Mouse (Mus musculus): ENCODE data around the gene Fank1. TPM values are rescaled to one million over a fixed set of nuclear protein-coding genes. Genes with fewer than 3 reads are reported as not detected.
A peak's percentile ranks its signal among the peaks of the same experiment; 100 is the strongest.

Fank1 gene
- polyA plus RNA-seq, 1 experiment = 0.47 TPM

DNA sequence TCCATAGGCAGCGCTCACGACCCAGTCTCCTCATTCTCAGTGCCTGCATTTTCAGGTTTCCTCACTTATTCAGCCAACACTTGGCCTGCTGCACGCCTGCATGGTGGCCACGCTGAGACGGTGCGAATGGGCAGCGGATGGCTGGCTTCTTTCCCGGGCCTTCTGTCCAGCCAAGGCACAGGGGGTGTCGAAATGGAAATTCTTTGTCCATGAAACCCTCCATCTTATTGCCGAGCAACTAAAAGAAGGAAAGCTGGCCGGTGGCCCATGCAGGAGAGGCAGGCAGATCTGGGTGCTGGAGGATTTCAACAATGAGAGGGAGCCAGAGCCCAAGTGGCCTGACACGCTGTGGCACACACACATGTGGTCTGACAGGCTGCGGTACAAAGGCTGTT, 10.8 kb upstream of the Fank1 start:
- peaks cover 7% of the 10 kb centered on the region for H3K79me2 ChIP-seq (ENCODE audit: control insufficient read depth, insufficient read depth)
- no peak overlapping the region for H3ac ChIP-seq (ENCODE audit: control insufficient read depth, insufficient read length, low read depth)
- H3K36me3 ChIP-seq (ENCODE audit: control insufficient read depth, insufficient read depth) = peaks cover 6% of the 10 kb centered on the region
- H3K27me3 ChIP-seq (ENCODE audit: control insufficient read depth, insufficient read depth, insufficient read length) = no peaks in the 10 kb centered on the region
- no peaks in the 10 kb centered on the region for H3K79me3 ChIP-seq (ENCODE audit: low read depth)
- H3K4me3 ChIP-seq (ENCODE audit: insufficient read depth, poor library complexity, severe bottlenecking) = no peak overlapping the region
- TF ChIP-seq USF1 (IDR thresholded peaks at IDR 0.05; ENCODE audit: low read depth) (no peak), FOSL1 (IDR thresholded peaks at IDR 0.05; ENCODE audit: insufficient read depth, low read length, poor library complexity, severe bottlenecking) (no peak), CTCF (IDR thresholded peaks at IDR 0.05; ENCODE audit: control insufficient read depth, insufficient read depth, insufficient read length) (no peak), MAX (IDR thresholded peaks at IDR 0.05) (no peak), CEBPB (IDR thresholded peaks at IDR 0.05; ENCODE audit: low read depth) (no peak), MYOG (IDR thresholded peaks at IDR 0.05; ENCODE audit: control insufficient read depth, extremely low read depth, insufficient read length) (no peak), MYOD1 (IDR thresholded peaks at IDR 0.05; ENCODE audit: control insufficient read depth, insufficient read length, low read depth) (no peak)

DNA sequence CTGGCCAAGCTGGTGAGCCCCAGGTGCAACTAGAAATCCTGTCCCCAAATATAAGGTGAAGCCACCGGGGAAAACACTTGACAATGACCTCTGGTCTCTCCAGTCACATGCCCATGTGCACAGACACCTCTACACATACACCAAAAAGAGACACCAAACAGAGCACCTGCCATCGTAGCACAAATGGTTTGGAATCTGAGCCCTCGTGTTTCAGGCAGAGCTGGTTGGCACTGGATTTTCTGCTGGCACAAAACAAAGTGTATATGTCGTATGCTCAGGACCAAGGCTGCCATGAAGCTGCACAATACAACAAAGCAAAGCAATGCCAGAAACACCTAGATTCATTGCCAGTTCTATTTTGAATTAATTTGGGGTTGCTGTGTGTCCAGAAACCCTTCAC, 8.6 kb upstream of the Fank1 start:
- Histone ChIP-seq H3ac (ENCODE audit: control insufficient read depth, insufficient read length, low read depth) (no peak overlapping the region), H3K4me3 (ENCODE audit: insufficient read depth, poor library complexity, severe bottlenecking) (no peak overlapping the region), H3K27me3 (ENCODE audit: control insufficient read depth, insufficient read depth, insufficient read length) (no peaks in the 10 kb centered on the region), H3K36me3 (ENCODE audit: control insufficient read depth, insufficient read depth) (peaks cover 6% of the 10 kb centered on the region), H3K79me3 (ENCODE audit: low read depth) (no peaks in the 10 kb centered on the region), H3K79me2 (ENCODE audit: control insufficient read depth, insufficient read depth) (peaks cover 18% of the 10 kb centered on the region)
- TF ChIP-seq CEBPB (IDR thresholded peaks at IDR 0.05; ENCODE audit: low read depth) = no peak
- TF ChIP-seq USF1 (IDR thresholded peaks at IDR 0.05; ENCODE audit: low read depth) = no peak
- TF ChIP-seq FOSL1 (IDR thresholded peaks at IDR 0.05; ENCODE audit: insufficient read depth, low read length, poor library complexity, severe bottlenecking) = no peak
- TF ChIP-seq MAX (IDR thresholded peaks at IDR 0.05) = no peak
- no peak for TF ChIP-seq MYOD1 (IDR thresholded peaks at IDR 0.05; ENCODE audit: control insufficient read depth, insufficient read length, low read depth)
- TF ChIP-seq MYOG (IDR thresholded peaks at IDR 0.05; ENCODE audit: control insufficient read depth, extremely low read depth, insufficient read length) = no peak
- TF ChIP-seq CTCF (IDR thresholded peaks at IDR 0.05; ENCODE audit: control insufficient read depth, insufficient read depth, insufficient read length) = no peak

DNA sequence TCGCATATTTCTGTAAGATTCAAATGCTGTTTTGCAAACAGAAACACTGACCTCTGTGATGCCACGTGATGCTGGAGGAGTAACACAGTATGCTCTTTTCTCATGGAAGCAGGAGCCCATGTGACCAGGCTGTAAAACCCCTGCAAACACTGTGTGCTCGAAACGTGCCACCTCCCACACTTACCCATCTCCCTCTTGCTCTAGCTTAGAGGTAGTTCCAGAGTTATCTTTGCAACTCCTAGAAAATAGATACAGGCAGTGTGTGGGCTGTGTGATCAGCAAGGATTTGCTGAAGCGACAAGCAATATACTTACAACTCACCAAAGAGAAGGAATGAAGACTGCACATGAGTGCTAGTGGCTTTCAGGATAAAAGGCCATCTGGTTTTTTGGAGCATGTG, 8.1 kb upstream of the Fank1 start:
- peaks cover 6% of the 10 kb centered on the region for H3K36me3 ChIP-seq (ENCODE audit: control insufficient read depth, insufficient read depth)
- H3K4me3 ChIP-seq (ENCODE audit: insufficient read depth, poor library complexity, severe bottlenecking) = no peak overlapping the region
- H3K27me3 ChIP-seq (ENCODE audit: control insufficient read depth, insufficient read depth, insufficient read length) = no peaks in the 10 kb centered on the region
- no peak overlapping the region for H3ac ChIP-seq (ENCODE audit: control insufficient read depth, insufficient read length, low read depth)
- H3K79me2 ChIP-seq (ENCODE audit: control insufficient read depth, insufficient read depth) = peaks cover 23% of the 10 kb centered on the region
- TF ChIP-seq CTCF (IDR thresholded peaks at IDR 0.05; ENCODE audit: control insufficient read depth, insufficient read depth, insufficient read length) (no peak), CEBPB (IDR thresholded peaks at IDR 0.05; ENCODE audit: low read depth) (no peak), FOSL1 (IDR thresholded peaks at IDR 0.05; ENCODE audit: insufficient read depth, low read length, poor library complexity, severe bottlenecking) (no peak), MYOD1 (IDR thresholded peaks at IDR 0.05; ENCODE audit: control insufficient read depth, insufficient read length, low read depth) (no peak), MYOG (IDR thresholded peaks at IDR 0.05; ENCODE audit: control insufficient read depth, extremely low read depth, insufficient read length) (no peak), USF1 (IDR thresholded peaks at IDR 0.05; ENCODE audit: low read depth) (no peak), MAX (IDR thresholded peaks at IDR 0.05) (no peak)
- no peaks in the 10 kb centered on the region for H3K79me3 ChIP-seq (ENCODE audit: low read depth)

DNA sequence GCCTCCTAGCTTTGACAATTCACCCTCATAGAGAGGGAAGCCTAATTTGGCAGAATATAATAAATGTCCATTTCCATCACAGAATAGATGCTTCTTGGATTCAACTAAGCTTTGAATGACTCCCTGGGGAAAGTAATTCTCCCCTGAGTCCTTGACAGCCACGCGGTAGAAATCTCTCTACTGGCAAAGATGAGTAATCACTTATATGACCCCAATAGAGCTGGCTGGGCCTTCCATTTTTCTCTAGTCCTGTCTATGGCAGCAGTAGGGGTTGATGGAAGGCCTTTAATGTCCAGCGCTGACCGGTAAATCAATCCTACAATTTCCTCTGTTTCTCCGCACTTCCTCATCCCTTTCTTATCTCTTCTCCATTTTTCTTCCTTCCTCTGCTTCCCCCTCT, 1.5 kb upstream of the Fank1 start:
- Histone ChIP-seq H3K79me2 (ENCODE audit: control insufficient read depth, insufficient read depth) (peaks cover 48% of the 10 kb centered on the region), H3K79me3 (ENCODE audit: low read depth) (peaks cover 5% of the 10 kb centered on the region), H3ac (ENCODE audit: control insufficient read depth, insufficient read length, low read depth) (no peak overlapping the region), H3K36me3 (ENCODE audit: control insufficient read depth, insufficient read depth) (no peaks in the 10 kb centered on the region), H3K27me3 (ENCODE audit: control insufficient read depth, insufficient read depth, insufficient read length) (no peaks in the 10 kb centered on the region), H3K4me3 (ENCODE audit: insufficient read depth, poor library complexity, severe bottlenecking) (no peak overlapping the region)
- TF ChIP-seq CEBPB (IDR thresholded peaks at IDR 0.05; ENCODE audit: low read depth) (no peak), USF1 (IDR thresholded peaks at IDR 0.05; ENCODE audit: low read depth) (no peak), MAX (IDR thresholded peaks at IDR 0.05) (no peak), FOSL1 (IDR thresholded peaks at IDR 0.05; ENCODE audit: insufficient read depth, low read length, poor library complexity, severe bottlenecking) (no peak), MYOD1 (IDR thresholded peaks at IDR 0.05; ENCODE audit: control insufficient read depth, insufficient read length, low read depth) (no peak), CTCF (IDR thresholded peaks at IDR 0.05; ENCODE audit: control insufficient read depth, insufficient read depth, insufficient read length) (no peak), MYOG (IDR thresholded peaks at IDR 0.05; ENCODE audit: control insufficient read depth, extremely low read depth, insufficient read length) (no peak)

DNA sequence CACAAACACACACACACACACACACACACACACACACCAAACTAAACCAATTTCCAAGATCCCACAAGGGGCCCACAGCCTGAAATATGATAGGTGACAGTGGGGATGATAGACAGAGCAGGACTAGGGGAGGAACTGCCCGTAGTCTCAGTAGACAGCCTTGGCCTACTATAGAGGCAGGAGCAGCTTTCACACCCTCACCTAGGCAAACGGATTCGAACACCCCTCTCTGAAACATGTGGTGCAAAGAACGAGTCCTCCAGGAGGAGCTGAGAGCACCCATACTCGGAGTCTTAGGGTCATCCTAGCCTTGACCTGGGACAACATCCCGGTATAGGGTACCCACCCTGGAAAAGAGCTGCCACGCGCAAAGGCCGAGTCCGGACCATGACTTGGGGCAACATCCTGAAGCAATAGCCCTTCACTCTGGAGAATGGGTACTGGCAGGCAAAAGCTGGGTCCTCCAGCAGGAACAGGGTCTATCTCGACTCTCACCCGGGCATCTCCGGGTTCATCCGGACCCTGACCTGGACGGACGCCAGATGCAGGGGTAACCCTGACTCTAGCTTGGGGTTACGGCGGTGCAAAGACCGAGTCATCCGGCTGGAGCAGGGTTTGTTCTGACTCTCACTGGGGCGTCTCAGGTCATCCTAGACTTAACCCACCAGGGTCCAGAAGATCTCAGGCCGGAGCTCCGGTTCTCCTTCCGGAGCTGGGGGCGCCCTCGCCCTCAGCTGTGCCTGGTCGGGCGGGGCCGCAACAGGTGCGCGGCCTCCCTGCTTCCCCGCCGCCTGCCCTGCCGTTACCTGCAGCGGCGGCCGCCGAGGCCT, 650 bp upstream of the Fank1 start:
- Histone ChIP-seq H3K36me3 (ENCODE audit: control insufficient read depth, insufficient read depth) (no peaks in the 10 kb centered on the region), H3K4me3 (ENCODE audit: insufficient read depth, poor library complexity, severe bottlenecking) (peak overlapping the region; percentile 44), H3K79me2 (ENCODE audit: control insufficient read depth, insufficient read depth) (peaks cover 44% of the 10 kb centered on the region), H3K27me3 (ENCODE audit: control insufficient read depth, insufficient read depth, insufficient read length) (no peaks in the 10 kb centered on the region), H3ac (ENCODE audit: control insufficient read depth, insufficient read length, low read depth) (peak overlapping the region; percentile 80), H3K79me3 (ENCODE audit: low read depth) (peaks cover 5% of the 10 kb centered on the region)
- TF ChIP-seq MYOD1 (IDR thresholded peaks at IDR 0.05; ENCODE audit: control insufficient read depth, insufficient read length, low read depth) (peak; percentile 39), USF1 (IDR thresholded peaks at IDR 0.05; ENCODE audit: low read depth) (no peak), MAX (IDR thresholded peaks at IDR 0.05) (no peak)
